Mouse (Mus musculus): Measurements from ENCODE around the gene Wwc1. TPM values are rescaled to one million over a fixed set of nuclear protein-coding genes. Genes with fewer than 3 reads are reported as not detected.

Wwc1 gene
- polyA plus RNA-seq, 1 experiment from 2014 or later, result 10.3 TPM

DNA sequence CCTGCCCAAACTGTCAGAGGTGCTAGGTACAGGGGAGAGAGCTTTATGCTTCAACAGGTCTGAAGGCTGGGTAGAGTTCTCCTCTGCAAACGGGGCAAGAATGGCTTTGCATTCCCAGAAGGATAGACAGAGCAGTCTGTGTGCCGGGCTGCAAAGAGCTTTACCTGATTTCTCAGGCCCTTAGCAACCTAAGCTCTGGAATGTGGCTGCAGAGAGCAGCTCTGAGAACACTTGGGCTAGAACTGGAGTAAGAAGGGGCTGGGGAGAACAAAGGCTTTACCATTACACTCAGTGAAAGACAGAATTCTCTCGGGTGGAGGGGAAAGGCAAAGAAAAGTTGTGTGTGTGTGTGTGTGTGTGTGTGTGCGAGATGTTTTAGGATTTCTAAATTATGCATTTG, 86.9 kb downstream of the Wwc1 start:
- Histone ChIP-seq H3K4me2 (ENCODE audit: low read length) (no peak overlapping the region), H3K4me1 (ENCODE audit: control insufficient read depth, insufficient read depth, low read length) (peaks cover 26% of the 10 kb centered on the region), H3K9ac (replicated peaks; ENCODE audit: low read length) (no peak overlapping the region), H3K4me3 (replicated peaks; ENCODE audit: low read depth, low read length) (no peak overlapping the region), H3K27me3 (ENCODE audit: control insufficient read depth, insufficient read depth, low read length) (no peaks in the 10 kb centered on the region), H3K36me3 (ENCODE audit: control insufficient read depth, insufficient read depth, low read length) (no peaks in the 10 kb centered on the region), H3K9me3 (ENCODE audit: control insufficient read depth, low read length) (no peaks in the 10 kb centered on the region), H3K27ac (replicated peaks; ENCODE audit: low read depth, low read length) (peak overlapping the region; percentile 46)
- 13% methylated on average over 4 of the region's 4 CpGs for WGBS
- DNase-seq (peak; percentile 39), ATAC-seq (ENCODE audit: low FRiP score, low TSS enrichment) (no peak; the same call in 1 of the 2 replicates)

DNA sequence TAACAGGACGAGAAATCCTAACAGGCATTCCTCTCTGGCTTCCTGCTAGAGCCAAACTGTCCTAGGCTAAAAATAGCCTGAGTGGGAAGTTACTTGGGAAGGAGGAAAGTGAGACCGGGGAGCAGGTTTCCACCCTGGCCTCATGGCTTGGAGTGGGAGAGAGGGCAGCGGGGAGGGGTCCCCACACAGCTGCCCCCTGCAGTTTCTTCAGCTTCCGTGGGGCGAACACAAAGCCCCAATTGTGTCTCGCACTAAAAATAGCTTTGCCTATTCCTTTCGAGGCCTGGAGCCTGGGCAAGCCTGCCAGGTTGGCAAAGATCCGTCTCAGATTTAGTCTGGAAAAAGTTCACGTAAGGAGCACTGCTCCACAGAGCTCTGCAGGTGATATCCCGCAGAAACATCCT, 87.3 kb downstream of the Wwc1 start:
- no peaks in the 10 kb centered on the region for H3K27me3 ChIP-seq (ENCODE audit: control insufficient read depth, insufficient read depth, low read length)
- no peak overlapping the region for H3K9ac ChIP-seq (replicated peaks; ENCODE audit: low read length)
- H3K36me3 ChIP-seq (ENCODE audit: control insufficient read depth, insufficient read depth, low read length), result no peaks in the 10 kb centered on the region
- DNase-seq (peak; percentile 62), ATAC-seq (ENCODE audit: low FRiP score, low TSS enrichment) (peak; percentile 29; the same call in 1 of the 2 replicates)
- peak overlapping the region; percentile 46 for H3K27ac ChIP-seq (replicated peaks; ENCODE audit: low read depth, low read length)
- peaks cover 28% of the 10 kb centered on the region for H3K4me1 ChIP-seq (ENCODE audit: control insufficient read depth, insufficient read depth, low read length)
- 20% methylated on average over 10 of the region's 10 CpGs for WGBS
- H3K4me3 ChIP-seq (replicated peaks; ENCODE audit: low read depth, low read length), result no peak overlapping the region
- no peaks in the 10 kb centered on the region for H3K9me3 ChIP-seq (ENCODE audit: control insufficient read depth, low read length)
- H3K4me2 ChIP-seq (ENCODE audit: low read length), result no peak overlapping the region

DNA sequence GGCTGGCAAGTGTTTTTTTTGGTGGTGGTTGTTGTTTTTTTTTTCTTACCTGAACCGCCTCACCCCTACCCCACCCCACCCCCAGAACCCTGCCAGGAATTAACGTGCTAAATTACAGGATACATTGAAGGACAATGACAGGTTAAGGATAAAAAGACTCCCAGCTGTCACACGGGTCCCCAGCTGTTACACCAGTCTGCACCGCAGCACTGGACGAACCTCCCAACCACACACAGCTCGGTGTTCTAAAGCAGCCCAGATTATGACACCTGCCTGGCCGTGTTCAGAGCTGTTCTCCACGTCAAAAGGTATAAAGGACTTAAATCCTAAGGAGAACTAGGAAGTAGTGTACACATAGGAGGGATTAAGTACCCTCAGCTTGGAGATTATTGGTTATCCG, 88.0 kb downstream of the Wwc1 start:
- 56% methylated on average over 9 of the region's 9 CpGs for WGBS
- H3K9me3 ChIP-seq (ENCODE audit: control insufficient read depth, low read length), result no peaks in the 10 kb centered on the region
- peaks cover 28% of the 10 kb centered on the region for H3K4me1 ChIP-seq (ENCODE audit: control insufficient read depth, insufficient read depth, low read length)
- ATAC-seq (ENCODE audit: low FRiP score, low TSS enrichment) (no peak), DNase-seq (no peak)
- H3K36me3 ChIP-seq (ENCODE audit: control insufficient read depth, insufficient read depth, low read length), result 0 out of 2 replicates have a peak, but pooled peaks cover 3% of the 10 kb centered on the region
- H3K9ac ChIP-seq (replicated peaks; ENCODE audit: low read length), result no peak overlapping the region
- H3K27ac ChIP-seq (replicated peaks; ENCODE audit: low read depth, low read length), result peak overlapping the region; percentile 46; the same call in 1 of the 2 replicates
- H3K4me3 ChIP-seq (replicated peaks; ENCODE audit: low read depth, low read length), result no peak overlapping the region
- no peak overlapping the region for H3K4me2 ChIP-seq (ENCODE audit: low read length)
- H3K27me3 ChIP-seq (ENCODE audit: control insufficient read depth, insufficient read depth, low read length), result no peaks in the 10 kb centered on the region

DNA sequence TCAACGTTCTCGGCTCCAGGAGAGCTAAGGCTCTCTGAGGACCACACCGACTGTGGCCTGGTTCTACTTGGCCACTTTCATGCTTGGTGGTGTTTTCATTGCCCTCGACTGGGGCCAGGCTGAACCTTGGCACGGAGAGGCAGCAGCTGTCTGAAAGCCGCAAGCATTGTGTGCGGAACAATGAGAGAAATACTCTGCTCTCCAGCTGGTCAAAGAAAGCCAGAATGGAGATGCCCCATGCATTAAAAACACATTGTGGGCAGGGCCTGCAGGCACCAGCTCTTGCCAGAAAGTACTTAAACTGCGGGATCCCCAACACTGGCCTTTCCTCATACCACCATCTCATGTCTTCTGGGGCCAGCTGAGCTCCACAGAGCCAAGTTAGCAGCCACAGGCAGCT, 91.5 kb downstream of the Wwc1 start:
- 21% methylated on average over 8 of the region's 8 CpGs for WGBS
- H3K4me2 ChIP-seq (ENCODE audit: low read length), result no peak overlapping the region

DNA sequence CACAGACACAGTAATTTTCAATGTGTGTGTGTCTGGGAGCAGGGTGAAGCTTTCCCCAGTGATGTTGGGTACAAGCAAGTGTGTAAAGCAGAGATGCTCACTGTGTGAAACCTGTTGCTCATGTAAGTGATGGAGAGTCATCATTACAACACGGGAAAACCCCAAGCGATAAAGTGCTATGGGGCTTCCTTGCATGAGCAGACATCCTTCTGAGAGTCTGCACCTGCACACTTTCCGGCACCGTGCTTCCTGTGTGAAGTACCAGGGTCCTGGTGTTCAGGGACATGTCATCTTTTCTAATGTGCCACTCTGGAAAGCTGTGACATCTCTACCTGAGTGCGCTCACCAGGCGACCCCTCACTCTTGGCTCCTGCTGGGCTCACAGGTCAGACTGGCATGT, 97.5 kb downstream of the Wwc1 start:
- Histone ChIP-seq H3K27me3 (ENCODE audit: control insufficient read depth, insufficient read depth, low read length) (no peaks in the 10 kb centered on the region), H3K4me1 (ENCODE audit: control insufficient read depth, insufficient read depth, low read length) (peaks cover 11% of the 10 kb centered on the region), H3K27ac (replicated peaks; ENCODE audit: low read depth, low read length) (no peak overlapping the region), H3K4me3 (replicated peaks; ENCODE audit: low read depth, low read length) (no peak overlapping the region), H3K4me2 (ENCODE audit: low read length) (no peak overlapping the region), H3K36me3 (ENCODE audit: control insufficient read depth, insufficient read depth, low read length) (peaks cover 13% of the 10 kb centered on the region), H3K9me3 (ENCODE audit: control insufficient read depth, low read length) (no peaks in the 10 kb centered on the region), H3K9ac (replicated peaks; ENCODE audit: low read length) (no peak overlapping the region)
- ATAC-seq (ENCODE audit: low FRiP score, low TSS enrichment) (no peak), DNase-seq (no peak)
- WGBS, result 97% methylated on average over 6 of the region's 6 CpGs

More for the DNA sequence above, 91.5 kb downstream of the Wwc1 start:
- H3K27ac ChIP-seq (replicated peaks; ENCODE audit: low read depth, low read length), result peak overlapping the region; percentile 61
- H3K9ac ChIP-seq (replicated peaks; ENCODE audit: low read length), result no peak overlapping the region
- no peak overlapping the region for H3K4me3 ChIP-seq (replicated peaks; ENCODE audit: low read depth, low read length)
- DNase-seq (peak; percentile 62), ATAC-seq (ENCODE audit: low FRiP score, low TSS enrichment) (peak; percentile 57; the same call in 1 of the 2 replicates)
- peaks cover 24% of the 10 kb centered on the region for H3K4me1 ChIP-seq (ENCODE audit: control insufficient read depth, insufficient read depth, low read length)
- peaks cover 3% of the 10 kb centered on the region; the same call in 1 of the 2 replicates for H3K36me3 ChIP-seq (ENCODE audit: control insufficient read depth, insufficient read depth, low read length)
- H3K9me3 ChIP-seq (ENCODE audit: control insufficient read depth, low read length), result no peaks in the 10 kb centered on the region
- no peaks in the 10 kb centered on the region for H3K27me3 ChIP-seq (ENCODE audit: control insufficient read depth, insufficient read depth, low read length)

DNA sequence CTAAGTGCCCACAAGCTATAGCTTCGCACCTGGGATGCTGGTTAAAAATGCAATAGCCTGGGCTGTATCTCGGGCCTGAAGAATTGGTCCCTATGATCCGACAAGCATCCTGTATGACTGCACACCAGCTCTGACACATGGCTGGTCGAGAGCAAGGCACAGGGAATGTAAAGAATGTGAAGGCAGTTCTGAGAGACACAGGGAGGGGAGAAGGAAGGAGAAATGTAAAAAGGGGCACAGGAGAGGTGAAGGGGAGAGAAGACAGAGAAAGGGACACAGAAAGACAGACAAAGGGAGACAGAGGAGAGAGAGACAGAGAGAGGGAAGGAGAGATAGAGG, 101.8 kb downstream of the Wwc1 start:
- H3K36me3 ChIP-seq (ENCODE audit: control insufficient read depth, insufficient read depth, low read length), result peaks cover 10% of the 10 kb centered on the region
- H3K4me2 ChIP-seq (ENCODE audit: low read length), result no peak overlapping the region
- no peaks in the 10 kb centered on the region for H3K27me3 ChIP-seq (ENCODE audit: control insufficient read depth, insufficient read depth, low read length)
- H3K4me1 ChIP-seq (ENCODE audit: control insufficient read depth, insufficient read depth, low read length), result peaks cover 31% of the 10 kb centered on the region
- no peak overlapping the region for H3K4me3 ChIP-seq (replicated peaks; ENCODE audit: low read depth, low read length)
- WGBS, result 45% methylated on average over 4 of the region's 4 CpGs
- H3K27ac ChIP-seq (replicated peaks; ENCODE audit: low read depth, low read length), result 0 out of 2 replicates have a peak overlapping the region, but pooled peaks have one; percentile 6
- no peak overlapping the region for H3K9ac ChIP-seq (replicated peaks; ENCODE audit: low read length)
- DNase-seq, result no peak
- H3K9me3 ChIP-seq (ENCODE audit: control insufficient read depth, low read length), result no peaks in the 10 kb centered on the region
- ATAC-seq (ENCODE audit: low FRiP score, low TSS enrichment), result no peak

DNA sequence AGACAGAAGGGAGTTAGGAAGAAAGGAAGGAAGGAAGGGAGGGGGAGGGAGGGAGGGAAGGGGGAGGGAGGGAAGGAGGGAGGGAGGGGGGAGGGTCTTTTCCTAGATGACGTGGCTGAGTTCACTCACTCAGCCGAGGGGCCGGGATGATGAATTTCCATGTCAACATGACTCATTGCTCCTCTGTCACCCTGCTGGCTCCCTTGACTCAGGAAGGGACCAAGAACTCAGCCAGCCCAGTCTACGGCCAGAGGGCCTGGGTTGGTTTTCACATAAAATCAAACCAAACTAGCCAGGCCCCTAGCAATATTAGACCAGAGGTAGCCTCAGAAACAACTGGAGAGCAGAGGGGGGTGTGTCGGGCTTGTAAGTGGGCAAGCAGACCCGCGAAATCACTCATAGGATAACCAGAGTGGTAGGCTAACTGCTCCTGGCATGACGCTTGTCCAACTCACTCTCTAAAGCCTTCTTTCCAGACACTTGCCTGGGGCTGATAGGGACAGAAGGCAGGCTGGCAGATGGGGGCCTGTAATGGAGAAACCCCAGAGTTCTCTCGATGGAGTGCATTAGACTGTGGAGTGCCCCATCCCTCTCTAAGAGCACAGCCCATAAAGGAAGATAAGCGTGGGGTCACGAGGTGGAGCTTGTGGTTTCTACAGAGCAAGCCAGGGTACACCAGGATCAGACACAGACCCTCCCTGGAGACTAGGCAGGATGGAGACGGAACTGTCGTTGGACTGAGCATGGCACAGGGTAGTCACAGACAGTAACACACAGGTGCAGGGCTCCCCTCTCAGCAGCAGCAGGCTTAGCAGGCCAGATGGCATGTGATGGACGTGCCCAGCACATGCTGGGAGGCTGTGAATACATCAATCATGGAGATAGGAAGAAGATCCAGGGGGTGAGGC, 102.4 kb downstream of the Wwc1 start:
- no peak for DNase-seq
- ATAC-seq (ENCODE audit: low FRiP score, low TSS enrichment), result peak; percentile 55
- Histone ChIP-seq H3K36me3 (ENCODE audit: control insufficient read depth, insufficient read depth, low read length) (peaks cover 6% of the 10 kb centered on the region), H3K27ac (replicated peaks; ENCODE audit: low read depth, low read length) (peak overlapping the region; percentile 27), H3K4me2 (ENCODE audit: low read length) (no peak overlapping the region), H3K4me3 (replicated peaks; ENCODE audit: low read depth, low read length) (no peak overlapping the region), H3K9ac (replicated peaks; ENCODE audit: low read length) (no peak overlapping the region), H3K27me3 (ENCODE audit: control insufficient read depth, insufficient read depth, low read length) (no peaks in the 10 kb centered on the region), H3K9me3 (ENCODE audit: control insufficient read depth, low read length) (no peaks in the 10 kb centered on the region), H3K4me1 (ENCODE audit: control insufficient read depth, insufficient read depth, low read length) (peaks cover 33% of the 10 kb centered on the region)
- WGBS, result 47% methylated on average over 14 of the region's 14 CpGs

DNA sequence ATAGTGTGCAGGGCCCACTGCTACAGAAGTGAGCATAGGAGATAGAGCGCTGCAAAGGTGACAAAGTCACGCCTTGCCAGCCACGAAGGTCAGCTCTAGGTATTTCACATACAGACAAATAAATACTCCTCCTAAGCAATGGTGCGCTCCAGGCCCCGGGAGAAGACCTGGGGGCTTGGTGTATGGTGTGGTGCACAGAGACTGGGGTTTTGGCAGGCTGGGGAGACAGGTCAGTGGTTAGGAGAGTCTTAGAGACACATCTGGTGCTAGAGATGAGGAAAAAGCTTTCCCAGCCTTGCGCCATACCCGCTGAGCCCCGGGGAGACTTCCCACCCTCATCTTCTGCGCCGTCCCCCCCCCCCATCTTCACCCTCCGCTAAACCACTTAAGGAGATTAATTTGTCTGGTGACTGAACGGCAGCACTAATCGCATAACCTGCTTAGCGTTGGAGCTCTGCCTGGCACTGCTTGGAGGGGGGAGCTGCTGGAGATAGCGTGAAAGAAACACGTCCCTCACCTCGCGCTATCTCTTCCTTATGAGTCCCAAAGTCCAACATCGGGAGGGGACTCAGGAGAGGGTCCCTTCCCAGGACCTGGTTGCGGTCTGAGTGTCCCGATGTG, 106.6 kb downstream of the Wwc1 start:
- Histone ChIP-seq H3K4me3 (replicated peaks; ENCODE audit: low read depth, low read length) (peak overlapping the region; percentile 7; the same call in 1 of the 2 replicates), H3K27ac (replicated peaks; ENCODE audit: low read depth, low read length) (peak overlapping the region; percentile 34), H3K9me3 (ENCODE audit: control insufficient read depth, low read length) (no peaks in the 10 kb centered on the region), H3K4me1 (ENCODE audit: control insufficient read depth, insufficient read depth, low read length) (peaks cover 32% of the 10 kb centered on the region), H3K9ac (replicated peaks; ENCODE audit: low read length) (0 out of 2 replicates have a peak overlapping the region, but pooled peaks have one; percentile 16), H3K4me2 (ENCODE audit: low read length) (peak overlapping the region; percentile 43), H3K36me3 (ENCODE audit: control insufficient read depth, insufficient read depth, low read length) (0 out of 2 replicates have a peak, but pooled peaks cover 5% of the 10 kb centered on the region), H3K27me3 (ENCODE audit: control insufficient read depth, insufficient read depth, low read length) (no peaks in the 10 kb centered on the region)
- WGBS, result 9% methylated on average over 21 of the region's 21 CpGs
- ATAC-seq (ENCODE audit: low FRiP score, low TSS enrichment) (peak; percentile 72; the same call in 1 of the 2 replicates), DNase-seq (peak; percentile 80)
